Mouse (Mus musculus): ENCODE results near the gene Inpp5k. TPM values are rescaled to one million over a fixed set of nuclear protein-coding genes. Genes with fewer than 3 reads are reported as not detected.

The Inpp5k gene
- 46.0 TPM for polyA plus RNA-seq (2014; fragmentation: Illumina TruSeq; extraction: RNeasy Lipid Tissue Mini Kit (QIAGEN cat#74804); ENCODE audit: low read depth, low replicate concordance)

DNA sequence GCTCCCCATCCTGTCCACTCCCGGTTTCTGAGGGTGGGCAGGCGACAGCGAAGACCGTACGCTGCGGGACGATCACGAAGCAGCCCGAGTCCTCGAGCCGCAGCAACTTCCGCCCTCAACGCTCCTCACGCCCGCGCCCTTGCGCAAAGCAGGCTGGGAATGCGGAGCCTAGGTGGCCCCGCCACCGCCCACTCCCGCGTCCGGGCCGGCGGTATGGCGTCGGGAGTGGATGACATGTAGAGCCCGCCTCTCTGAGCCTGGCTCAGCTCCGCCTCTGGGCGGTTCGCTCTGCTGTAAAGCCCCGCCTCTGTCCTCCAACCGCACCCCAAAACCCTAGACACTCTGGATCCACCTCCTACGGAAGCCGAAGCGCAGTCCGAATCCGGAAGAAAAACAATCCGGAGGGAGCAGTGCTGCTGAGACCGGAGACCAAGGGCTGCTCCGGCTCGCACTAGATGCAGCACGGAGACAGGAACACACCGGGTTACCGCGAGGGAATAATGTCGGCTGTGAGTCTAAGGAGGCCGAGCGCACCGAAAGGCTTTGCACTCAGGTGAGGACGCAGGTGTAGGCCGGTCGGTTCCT lies at the start of gene Inpp5k:
Inpp5k (plus strand) TSS at position 344 of the 585 bp plus-strand sequence.

DNA sequence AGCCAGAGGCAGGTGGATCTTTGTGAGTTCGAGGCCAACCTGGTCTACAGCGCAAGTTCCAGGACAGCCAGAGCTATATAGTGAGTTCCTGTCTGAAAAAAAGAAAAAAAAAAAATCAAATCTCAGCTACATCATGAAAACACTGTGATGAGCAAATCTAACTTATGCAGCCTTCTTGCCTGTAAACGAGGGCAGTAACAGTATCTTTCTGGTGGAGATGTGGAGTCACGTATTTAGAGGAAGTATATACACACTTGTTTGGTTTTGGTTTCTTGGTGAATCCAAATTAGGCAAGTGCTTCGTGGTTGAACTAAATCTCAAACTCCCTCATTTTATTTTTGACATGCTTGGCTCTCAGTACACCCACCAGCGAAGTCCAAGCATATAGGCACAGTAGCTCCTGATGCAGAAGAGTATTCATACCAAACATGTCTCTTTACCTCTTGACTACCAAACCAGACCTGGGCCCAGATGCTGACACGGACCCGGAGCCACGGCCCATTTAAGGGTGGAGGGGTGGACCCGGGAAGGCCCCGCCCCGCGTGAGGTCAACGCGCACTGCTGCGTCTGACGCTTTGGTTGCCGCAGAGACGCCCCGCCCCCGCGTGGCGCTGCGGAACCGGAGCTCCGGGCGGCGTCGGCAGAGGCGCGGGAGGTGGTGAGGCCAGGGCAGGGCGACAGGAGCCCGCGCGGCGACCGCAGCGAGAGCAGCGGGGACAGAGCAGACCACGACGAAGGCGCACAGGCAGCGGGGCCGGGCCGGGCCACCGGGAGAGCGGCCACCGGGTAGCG lies 43.1 kb upstream of the Inpp5k start, which contains the start of gene Pitpna:
Pitpna (plus strand) TSS at position 605 of the 792 bp plus-strand sequence.

DNA sequence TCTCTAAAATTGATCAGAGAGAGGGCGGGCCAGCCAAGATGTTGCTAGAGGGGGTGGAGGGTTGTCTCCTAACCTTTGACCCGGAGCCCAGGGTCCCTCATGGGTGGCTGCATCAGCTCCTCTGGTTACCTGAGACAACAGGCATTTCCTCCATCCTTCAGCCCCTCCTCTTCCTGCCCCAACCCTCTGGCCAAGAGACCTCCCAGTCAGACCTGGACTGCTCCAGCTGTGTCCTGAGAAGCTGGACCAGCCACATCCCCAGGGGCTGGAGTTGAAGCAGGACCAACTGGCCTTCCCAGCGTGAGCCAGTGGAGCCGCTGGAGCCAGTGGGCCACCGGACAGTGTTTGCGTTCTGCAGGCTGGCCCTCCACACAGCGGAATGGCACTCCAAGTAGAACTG lies 19.5 kb downstream of the Inpp5k start, which contains the start of gene Myo1c:
Myo1c (plus strand) TSS at position 194 of the 400 bp plus-strand sequence.

DNA sequence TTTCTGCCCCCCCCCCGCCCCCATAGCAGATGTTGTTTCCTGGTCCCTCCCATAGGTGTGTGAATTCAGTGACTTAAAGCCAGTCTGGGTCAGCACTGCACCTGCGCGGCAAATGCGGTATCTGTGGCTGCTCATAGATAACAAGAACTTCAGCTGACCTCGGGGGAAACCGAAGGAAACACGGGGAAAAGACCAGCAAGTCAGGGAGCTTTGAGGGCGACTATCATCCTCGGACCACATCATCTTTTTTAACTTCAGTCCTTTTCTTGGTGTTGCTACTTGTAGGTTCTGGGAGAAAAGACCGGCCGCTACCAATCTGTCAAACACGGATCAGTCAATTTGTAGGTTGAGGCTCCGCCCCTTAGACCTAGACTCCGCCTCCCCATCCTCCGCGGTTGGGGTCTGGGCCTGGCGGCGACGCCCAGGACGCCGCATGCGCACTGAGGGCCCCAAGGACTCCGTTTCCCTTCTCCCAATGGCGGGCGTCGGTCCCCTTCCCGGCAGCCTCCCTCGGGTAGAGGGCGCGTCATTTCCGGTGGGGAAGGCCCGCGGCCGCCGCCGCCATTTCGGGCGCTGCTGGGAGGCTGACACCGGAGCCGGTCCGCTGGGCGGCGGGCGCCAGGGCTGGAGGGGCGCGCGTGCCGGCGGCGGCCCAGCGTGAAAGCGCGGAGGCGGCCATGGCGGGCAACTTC lies 48.1 kb downstream of the Inpp5k start, which contains the start of gene Crk:
Crk (plus strand) TSS at position 513 of the 692 bp plus-strand sequence.

Other genes starting within 250 kb of the Inpp5k start
- 171 TPM for gene Serpinf1, start 208.3 kb upstream of the Inpp5k start, polyA plus RNA-seq (2014; fragmentation: Illumina TruSeq; extraction: RNeasy Lipid Tissue Mini Kit (QIAGEN cat#74804); ENCODE audit: low read depth, low replicate concordance)
- gene Serpinf2, start 191.4 kb upstream of the Inpp5k start, polyA plus RNA-seq (2014; fragmentation: Illumina TruSeq; extraction: RNeasy Lipid Tissue Mini Kit (QIAGEN cat#74804); ENCODE audit: low read depth, low replicate concordance): 74.4 TPM
- 17.3 TPM for gene Wdr81, start 176.3 kb upstream of the Inpp5k start, polyA plus RNA-seq (2014; fragmentation: Illumina TruSeq; extraction: RNeasy Lipid Tissue Mini Kit (QIAGEN cat#74804); ENCODE audit: low read depth, low replicate concordance)
- 12.7 TPM for gene Tlcd2, start 169.3 kb upstream of the Inpp5k start, polyA plus RNA-seq (2014; fragmentation: Illumina TruSeq; extraction: RNeasy Lipid Tissue Mini Kit (QIAGEN cat#74804); ENCODE audit: low read depth, low replicate concordance)
- gene Prpf8, start 144.2 kb upstream of the Inpp5k start, polyA plus RNA-seq (2014; fragmentation: Illumina TruSeq; extraction: RNeasy Lipid Tissue Mini Kit (QIAGEN cat#74804); ENCODE audit: low read depth, low replicate concordance): 65.6 TPM
- gene Rilp, start 120.9 kb upstream of the Inpp5k start, polyA plus RNA-seq (2014; fragmentation: Illumina TruSeq; extraction: RNeasy Lipid Tissue Mini Kit (QIAGEN cat#74804); ENCODE audit: low read depth, low replicate concordance): 5.7 TPM
- gene Scarf1, start 117.4 kb upstream of the Inpp5k start, polyA plus RNA-seq (2014; fragmentation: Illumina TruSeq; extraction: RNeasy Lipid Tissue Mini Kit (QIAGEN cat#74804); ENCODE audit: low read depth, low replicate concordance): 6.0 TPM
- 12.4 TPM for gene Slc43a2, start 99.3 kb upstream of the Inpp5k start, polyA plus RNA-seq (2014; fragmentation: Illumina TruSeq; extraction: RNeasy Lipid Tissue Mini Kit (QIAGEN cat#74804); ENCODE audit: low read depth, low replicate concordance)
- 68.8 TPM for gene Pitpna, start 42.9 kb upstream of the Inpp5k start, polyA plus RNA-seq (2014; fragmentation: Illumina TruSeq; extraction: RNeasy Lipid Tissue Mini Kit (QIAGEN cat#74804); ENCODE audit: low read depth, low replicate concordance)
- 88.9 TPM for gene Myo1c, start 19.5 kb downstream of the Inpp5k start, polyA plus RNA-seq (2014; fragmentation: Illumina TruSeq; extraction: RNeasy Lipid Tissue Mini Kit (QIAGEN cat#74804); ENCODE audit: low read depth, low replicate concordance)
- gene Crk, start 48.3 kb downstream of the Inpp5k start, polyA plus RNA-seq (2014; fragmentation: Illumina TruSeq; extraction: RNeasy Lipid Tissue Mini Kit (QIAGEN cat#74804); ENCODE audit: low read depth, low replicate concordance): 59.6 TPM
- 323 TPM for gene Ywhae, start 101.9 kb downstream of the Inpp5k start, polyA plus RNA-seq (2014; fragmentation: Illumina TruSeq; extraction: RNeasy Lipid Tissue Mini Kit (QIAGEN cat#74804); ENCODE audit: low read depth, low replicate concordance)
- gene Doc2b, start 165.1 kb downstream of the Inpp5k start, polyA plus RNA-seq (2014; fragmentation: Illumina TruSeq; extraction: RNeasy Lipid Tissue Mini Kit (QIAGEN cat#74804); ENCODE audit: low read depth, low replicate concordance): 2.3 TPM

Data from adipose tissue, adult 10 weeks (tissue).